Mouse (Mus musculus): ENCODE data around the gene Fkbp11. TPM values are rescaled to one million over a fixed set of nuclear protein-coding genes. Genes with fewer than 3 reads are reported as not detected.

The Fkbp11 gene
- total RNA-seq, 2 experiments from 2014 or later: 15.9 to 19.1 TPM

DNA sequence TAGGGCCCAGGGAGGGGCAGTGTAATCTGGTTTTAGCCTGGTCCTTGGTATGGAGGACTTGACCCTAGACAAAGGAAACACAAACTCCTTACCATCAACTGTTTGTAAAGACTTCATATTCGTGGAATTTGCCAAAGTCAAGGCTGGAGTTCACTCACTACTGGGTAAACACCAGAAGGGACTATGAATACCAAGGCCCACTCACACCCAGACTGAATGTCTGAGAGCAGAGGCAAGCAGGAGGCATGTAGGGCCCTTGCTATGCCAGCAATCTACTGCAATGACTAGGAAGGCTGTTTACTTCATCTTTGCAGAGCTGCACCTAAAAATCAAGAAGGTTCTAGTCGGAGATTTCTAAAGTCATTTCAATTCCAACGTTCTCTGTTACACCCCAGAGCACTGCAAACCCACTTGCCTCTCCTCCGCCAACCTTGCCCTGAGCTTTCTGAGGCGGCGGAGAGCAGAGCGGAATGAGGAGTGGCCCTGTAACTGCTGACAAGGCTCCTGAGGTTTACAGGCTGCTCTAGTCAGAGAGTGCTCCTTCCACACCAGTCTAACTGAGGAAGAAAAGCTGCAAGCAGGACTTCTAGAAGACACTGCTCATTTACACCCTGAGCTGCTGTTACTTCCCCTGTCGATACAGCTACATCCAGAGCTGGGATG, 14.9 kb upstream of the Fkbp11 start:
- DNase-seq (ENCODE audit: low spot score in 2 of 2): no peak

- no peak for DNase-seq (ENCODE audit: low spot score in 2 of 2)
Observed at GRCm38 (mm10) chr15:98740219-98740618, 12.2 kb upstream of the Fkbp11 start.

DNA sequence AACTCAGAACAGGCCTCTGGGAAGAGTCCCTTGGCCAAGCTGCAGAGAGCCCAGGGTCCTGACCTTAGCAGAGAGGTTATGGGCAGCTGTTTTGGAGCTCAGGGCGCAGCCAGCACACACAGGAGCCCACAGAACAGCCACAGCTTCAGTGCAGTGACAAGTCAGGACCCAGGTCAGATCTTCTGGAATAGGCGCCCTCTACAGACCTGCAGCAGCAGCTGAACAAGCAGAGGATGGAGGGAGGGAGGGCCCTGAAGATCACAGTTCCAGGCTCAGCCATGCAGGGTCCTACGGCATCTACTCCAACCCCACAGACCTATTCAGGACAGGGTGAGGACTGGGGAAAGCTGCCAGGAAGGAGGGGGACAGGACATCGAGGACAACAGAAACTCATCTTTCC, 10.8 kb upstream of the Fkbp11 start:
- DNase-seq (ENCODE audit: low spot score in 2 of 2): no peak

GRCm38 (mm10) chr15:98737881-98738280, 9.9 kb upstream of the Fkbp11 start:
- no peak for DNase-seq (ENCODE audit: low spot score in 2 of 2)

DNA sequence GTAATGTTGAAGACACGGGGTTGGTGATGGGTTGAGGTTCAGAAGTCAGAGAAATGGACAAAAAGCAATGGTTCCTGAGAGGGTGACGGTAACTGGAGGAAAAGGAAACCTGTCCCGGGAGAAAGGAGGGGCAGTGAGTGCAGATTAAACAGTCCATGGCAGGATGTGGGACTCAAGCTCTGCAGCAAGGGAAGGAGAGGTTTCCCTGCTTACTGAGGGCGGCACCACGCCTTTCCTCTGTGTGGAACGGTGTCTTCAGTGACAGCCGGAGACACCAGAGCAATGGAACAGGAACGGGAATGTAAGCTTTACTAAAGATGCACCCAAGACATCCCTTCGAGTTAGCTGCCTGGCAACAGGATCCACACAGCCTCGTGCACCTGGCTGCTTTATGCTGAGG, 8.5 kb upstream of the Fkbp11 start:
- DNase-seq (ENCODE audit: low spot score in 2 of 2): no peak

DNA sequence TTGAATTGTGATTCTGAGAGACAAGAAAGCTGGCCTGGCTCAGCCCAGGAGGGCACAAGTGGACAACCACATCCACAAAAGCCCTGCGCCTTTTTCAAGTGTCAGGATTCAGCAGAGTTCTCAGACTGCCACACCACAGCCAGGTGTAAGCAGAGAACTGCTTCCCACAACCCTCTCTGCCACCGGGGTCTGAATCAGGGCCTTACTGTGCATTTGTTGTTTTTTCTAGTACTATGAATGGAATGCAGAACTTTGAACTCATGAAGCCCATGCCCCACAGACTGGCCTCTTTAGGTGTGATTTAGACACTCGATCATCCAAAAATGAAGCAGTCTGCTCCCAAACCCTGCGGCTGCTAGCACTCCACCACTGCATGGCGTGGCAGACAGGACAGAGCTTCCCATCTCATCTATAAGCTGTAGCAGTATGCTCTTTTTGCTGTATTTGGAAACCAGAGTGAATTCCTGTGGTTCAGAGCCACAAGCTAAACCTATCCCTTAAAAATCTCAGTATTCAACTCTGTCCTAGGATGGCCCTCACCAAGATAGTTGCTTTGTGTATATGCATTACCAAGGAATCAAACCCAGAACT, 6.1 kb upstream of the Fkbp11 start:
- no peak for DNase-seq (ENCODE audit: low spot score in 2 of 2)

DNA sequence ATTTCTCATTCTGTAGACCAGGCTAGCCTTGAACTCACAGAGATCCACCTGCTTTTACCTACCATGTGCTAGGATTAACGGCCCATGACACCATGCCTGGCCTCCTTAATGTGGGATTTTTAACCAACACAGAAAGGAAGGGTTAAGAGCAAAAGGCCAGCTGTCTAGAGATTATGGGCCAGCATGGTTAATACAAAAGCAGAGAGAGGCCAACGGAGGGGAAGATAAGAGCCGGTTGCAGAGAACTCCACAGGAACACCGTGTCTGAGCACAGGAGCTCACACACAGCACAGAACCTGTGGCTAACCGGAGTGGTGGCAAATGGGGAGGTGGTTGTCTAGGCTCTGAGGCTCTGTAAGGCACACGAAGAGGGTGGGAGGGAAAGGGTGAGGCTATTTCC, 5.4 kb upstream of the Fkbp11 start:
- DNase-seq (ENCODE audit: low spot score in 2 of 2): no peak

GRCm38 (mm10) chr15:98732006-98732531, 4.1 kb upstream of the Fkbp11 start:
- no peak for DNase-seq (ENCODE audit: low spot score in 2 of 2)

DNA sequence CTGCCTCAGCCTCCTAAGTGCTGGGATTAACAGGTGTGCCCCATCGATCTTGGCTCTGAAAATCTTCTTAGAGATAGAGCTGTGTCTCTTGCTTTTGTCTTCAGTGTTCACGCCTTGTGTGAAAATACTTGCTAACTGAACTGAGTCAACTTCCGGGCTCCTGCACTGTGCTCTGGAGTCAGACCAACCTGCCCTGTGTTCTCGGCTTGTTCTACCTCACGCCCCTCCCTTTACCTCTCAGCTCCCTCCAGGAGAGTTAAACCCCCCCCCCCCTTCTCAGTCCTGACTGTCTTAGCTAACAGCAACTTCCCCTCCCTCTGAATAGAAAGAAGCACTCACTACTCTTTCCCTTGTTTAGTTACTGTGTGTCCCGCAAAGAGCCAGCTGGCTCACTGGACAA, 2.8 kb upstream of the Fkbp11 start:
- DNase-seq (ENCODE audit: low spot score in 2 of 2): no peak

DNA sequence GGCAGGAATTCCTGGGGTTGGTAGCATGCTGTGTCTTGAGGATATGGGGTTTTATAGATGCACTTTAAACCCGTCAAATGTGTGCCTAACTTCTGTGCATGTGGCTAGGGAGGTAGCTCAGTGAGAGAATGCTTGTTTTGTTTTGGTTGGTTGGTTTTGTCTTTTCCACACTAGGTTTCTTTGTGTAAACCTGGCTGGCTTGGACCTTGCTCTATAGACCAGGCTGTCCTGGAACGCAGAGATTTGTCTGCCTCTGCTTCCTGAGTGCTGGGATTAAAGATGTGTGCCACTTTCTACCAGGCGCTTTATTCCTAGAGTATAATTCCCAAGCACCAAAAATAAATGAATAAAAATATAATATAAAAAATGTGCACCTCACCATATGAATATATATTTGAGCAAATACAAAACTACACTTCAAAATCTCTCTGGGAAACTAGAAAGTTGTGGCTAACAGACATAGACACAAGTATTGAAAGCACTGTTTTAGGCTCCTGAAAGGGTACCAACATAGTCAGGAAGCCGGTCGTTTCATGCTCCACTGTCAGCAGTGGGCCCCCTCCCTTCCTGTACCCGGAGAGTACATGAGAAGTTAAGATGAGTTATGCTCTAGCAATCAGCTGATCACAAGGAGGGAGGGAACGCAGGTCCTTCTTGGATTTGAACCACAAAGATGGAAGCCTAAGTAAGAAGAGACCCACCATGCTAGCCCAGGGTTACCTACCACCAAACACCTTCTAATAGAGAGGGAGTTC, 2.0 kb upstream of the Fkbp11 start:
- no peak for DNase-seq (ENCODE audit: low spot score in 2 of 2)

DNA sequence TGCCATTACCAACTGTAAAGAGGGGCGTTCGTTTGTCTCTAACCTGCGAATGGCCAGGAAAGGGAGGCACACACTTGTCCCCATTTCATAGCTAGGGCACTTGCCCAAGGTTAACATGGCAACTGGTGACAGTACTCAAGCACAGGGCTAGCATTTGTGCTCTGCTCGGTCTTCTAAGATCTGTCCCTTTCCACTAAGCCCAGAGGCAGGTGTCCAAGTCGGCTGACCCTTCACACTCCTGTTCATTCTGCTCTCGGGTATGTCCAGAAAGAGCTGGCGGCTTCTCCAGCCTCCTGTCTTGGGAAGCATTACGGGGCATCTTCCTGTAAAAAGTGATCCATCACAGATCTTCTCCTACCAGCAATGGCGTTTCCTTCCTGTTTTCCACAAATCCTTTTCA, 368 bp upstream of the Fkbp11 start:
- no peak for DNase-seq (ENCODE audit: low spot score in 2 of 2)

GRCm38 (mm10) chr15:98726746-98727145, 1.3 kb downstream of the Fkbp11 start:
- DNase-seq (ENCODE audit: low spot score in 2 of 2): no peak

- no peak for DNase-seq (ENCODE audit: low spot score in 2 of 2)
Observed at GRCm38 (mm10) chr15:98726079-98726478, 1.9 kb downstream of the Fkbp11 start.

- no peak for DNase-seq (ENCODE audit: low spot score in 2 of 2)
Observed at GRCm38 (mm10) chr15:98724441-98724840, 3.6 kb downstream of the Fkbp11 start.

- no peak for DNase-seq (ENCODE audit: low spot score in 2 of 2)
Observed at GRCm38 (mm10) chr15:98722854-98723253, 5.1 kb downstream of the Fkbp11 start.

GRCm38 (mm10) chr15:98722191-98722590, 5.8 kb downstream of the Fkbp11 start:
- no peak for DNase-seq (ENCODE audit: low spot score in 2 of 2)

- DNase-seq (ENCODE audit: low spot score in 2 of 2): no peak
Observed at GRCm38 (mm10) chr15:98717301-98717700, 10.7 kb downstream of the Fkbp11 start.

DNA sequence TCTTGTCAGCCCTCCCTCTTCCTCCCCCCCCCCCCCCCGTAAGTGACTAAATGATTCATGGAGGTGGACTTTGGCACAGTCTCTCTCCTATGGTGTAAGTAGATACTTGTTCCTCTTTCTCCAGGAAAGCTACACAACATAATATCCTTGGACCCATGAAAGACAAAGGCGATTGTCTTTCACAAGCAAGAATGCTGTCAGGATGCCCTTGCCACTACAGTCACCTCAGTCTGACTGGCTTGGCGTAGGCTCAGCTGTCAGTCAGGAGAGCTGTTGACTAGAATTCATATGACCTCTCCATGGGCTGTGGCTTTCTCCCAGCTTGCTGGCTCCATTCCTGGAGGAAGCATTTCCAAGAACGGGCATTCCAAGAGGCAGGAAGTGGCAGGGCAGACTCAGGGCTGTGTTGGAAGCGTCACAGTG, 13.8 kb downstream of the Fkbp11 start:
- DNase-seq (ENCODE audit: low spot score in 2 of 2): no peak

GRCm38 (mm10) chr15:98710442-98710841, 17.6 kb downstream of the Fkbp11 start:
- peak; percentile 33 to 41 for DNase-seq (ENCODE audit: low spot score in 2 of 2)

DNA sequence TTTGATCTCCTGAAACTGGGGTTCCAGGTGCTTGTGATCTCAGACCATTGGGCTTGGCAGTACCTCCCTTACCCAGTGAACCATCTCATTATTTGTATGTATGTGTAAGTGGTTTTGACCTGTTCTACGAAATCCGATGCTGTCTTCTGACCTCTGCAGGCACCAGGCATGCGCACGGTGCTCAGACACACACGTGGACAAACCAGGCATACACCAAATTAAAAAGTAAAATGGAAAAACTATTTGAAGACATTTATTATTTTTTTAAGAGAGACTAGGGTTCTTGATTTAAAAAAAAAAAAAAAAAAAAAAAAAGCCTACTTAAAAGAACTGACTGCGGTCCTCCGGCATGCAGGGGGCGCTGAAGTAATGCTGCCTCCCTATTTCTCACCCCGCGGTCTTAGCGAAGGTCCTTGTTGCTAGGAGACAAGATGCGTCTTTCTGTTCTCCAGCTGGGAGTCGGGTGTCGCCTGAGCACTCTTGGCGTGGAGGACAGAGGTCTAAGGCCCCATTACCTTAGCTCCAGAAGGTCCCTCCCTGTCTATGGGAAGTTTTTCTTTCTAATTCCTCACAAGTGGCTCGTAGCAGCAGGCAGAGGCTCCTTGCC, 20.1 kb downstream of the Fkbp11 start, which contains the start of gene Ccdc65:
Gene Ccdc65, plus strand, starts transcription at position 442 of the 607 bp plus-strand sequence.
- peak; percentile 62 to 74 for DNase-seq (ENCODE audit: low spot score in 2 of 2)

DNA sequence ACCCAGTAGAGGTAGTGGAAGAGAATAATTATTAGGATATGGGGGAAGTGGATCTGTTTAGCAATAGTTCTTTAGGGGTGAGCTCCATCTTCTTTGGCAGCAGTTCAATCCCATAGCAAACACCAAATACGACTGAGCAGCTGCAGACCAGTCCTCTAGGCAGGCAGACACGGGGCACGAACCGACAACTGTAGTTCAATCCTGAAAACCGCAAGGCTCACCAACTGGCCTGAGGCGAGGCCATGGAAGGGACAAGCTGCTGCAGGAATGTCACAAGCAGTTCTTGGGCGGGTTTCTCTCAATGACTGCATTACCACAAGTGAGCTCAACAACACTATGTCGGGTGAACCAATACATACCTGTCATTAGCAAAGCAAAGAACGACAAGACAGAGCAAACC, 23.7 kb downstream of the Fkbp11 start:
- no peak for DNase-seq (ENCODE audit: low spot score in 2 of 2)

Data from adrenal gland, postnatal 4 days (tissue).